Mouse (Mus musculus) liver, postnatal 0 days (tissue): ENCODE measurements around the gene Pde4c.

ENCODE experiments used
- CTCF ChIP-seq: sonication (generic); IDR thresholded peaks from 2 replicates; pipeline ENCODE4 v1.5.1; 2016; ENCODE audit warnings: antibody characterized with exemption, low read depth
- EP300 ChIP-seq: IDR thresholded peaks from 2 replicates; pipeline ENCODE4 v1.6.1; 2016; ENCODE audit warnings: antibody characterized with exemption, low read depth, mild to moderate bottlenecking

DNA sequence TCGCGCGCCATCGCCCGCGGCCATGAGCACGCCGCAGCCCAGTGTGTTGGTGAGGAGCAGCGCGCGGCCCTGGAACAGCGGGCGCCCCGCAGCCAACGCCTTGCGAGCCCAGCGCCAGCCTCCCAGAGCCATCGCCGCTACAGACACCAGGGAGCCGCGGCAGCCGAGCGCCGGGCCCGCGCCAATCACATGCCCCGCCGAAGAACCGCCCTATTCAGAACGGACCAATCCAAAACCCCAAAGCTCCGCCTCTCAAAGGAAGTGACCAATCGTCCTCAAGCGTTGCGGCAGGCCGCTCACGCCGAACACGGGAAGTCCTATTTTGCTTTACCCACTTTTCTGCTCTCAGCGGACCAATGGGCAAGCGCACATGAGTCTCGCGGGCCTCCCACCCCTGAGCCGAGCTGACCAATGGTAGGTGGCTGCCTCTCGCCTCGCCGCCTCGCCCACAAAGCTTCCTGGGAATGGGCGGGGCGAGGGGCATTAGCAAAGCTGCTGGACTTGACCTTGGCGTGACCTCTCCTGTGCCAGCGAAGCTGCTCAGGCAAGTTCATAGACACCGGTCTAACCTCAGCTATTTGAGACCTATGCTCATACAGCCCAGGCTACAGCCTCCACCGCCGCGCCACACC, 37.4 kb downstream of the Pde4c start, which contains the start of gene Mpv17l2:
- no peak for TF ChIP-seq CTCF
- TF ChIP-seq EP300 = 0 out of 2 replicates have a peak, but pooled peaks have one; percentile 26
